Mouse (Mus musculus) brown adipose tissue, adult 24 weeks (tissue): ENCODE results near the gene Bmpr2. TPM values are rescaled to one million over a fixed set of nuclear protein-coding genes. Genes with fewer than 3 reads are reported as not detected.

Experiments used
- H3K27ac ChIP-seq: fragments of 200-500 bp; replicated peaks from 2 replicates; pipeline ENCODE4 v1.5.1; 2012; ENCODE audit warnings: low read depth, mild to moderate bottlenecking, low read length
- H3K4me1 ChIP-seq: fragments of 200-500 bp; 2 replicates; pipeline ENCODE4 v1.6.1; 2012; ENCODE audit warnings: low read length, mixed read lengths; ENCODE audit not compliant: control insufficient read depth, insufficient read depth, insufficient read length
- H3K4me3 ChIP-seq: fragments of 200-500 bp; 2 replicates; pipeline ENCODE4 v1.5.1; 2012; ENCODE audit warnings: low read depth, mild to moderate bottlenecking, low read length, moderate library complexity; ENCODE audit not compliant: insufficient read depth
- polyA plus RNA-seq: library from polyadenylated mRNA; stranded (reverse); fragments of >200 nt; gene quantifications from 2 replicates; pipeline ENCODE4 v1.2.4, GENCODE M21; 2012; ENCODE audit not compliant: missing spikeins, insufficient read depth, insufficient read length

The Bmpr2 gene
- polyA plus RNA-seq, 1 experiment: 18.7 TPM

GRCm38 (mm10) chr1:59918075-59918474 is 154.9 kb downstream of the Bmpr2 start:
- H3K4me1 ChIP-seq: peaks cover 7% of the 10 kb centered on the region; the same call in 1 of the 2 replicates
- no peak overlapping the region for H3K4me3 ChIP-seq
- H3K27ac ChIP-seq: no peak overlapping the region

- Histone ChIP-seq H3K27ac (peak overlapping the region; percentile 61), H3K4me3 (no peak overlapping the region), H3K4me1 (peaks cover 9% of the 10 kb centered on the region)
These were observed 160.0 kb downstream of the Bmpr2 start for GRCm38 (mm10) chr1:59923201-59923600.

GRCm38 (mm10) chr1:59923673-59924072 is 160.5 kb downstream of the Bmpr2 start:
- H3K27ac ChIP-seq: peak overlapping the region; percentile 61; the same call in 1 of the 2 replicates

GRCm38 (mm10) chr1:59924411-59924810 is 161.2 kb downstream of the Bmpr2 start:
- no peak overlapping the region for H3K27ac ChIP-seq
- peaks cover 9% of the 10 kb centered on the region for H3K4me1 ChIP-seq
- no peak overlapping the region for H3K4me3 ChIP-seq

More at GRCm38 (mm10) chr1:59923673-59924072, 160.5 kb downstream of the Bmpr2 start:
- no peak overlapping the region for H3K4me3 ChIP-seq
- H3K4me1 ChIP-seq: peaks cover 9% of the 10 kb centered on the region

GRCm38 (mm10) chr1:59926021-59926672 is 162.9 kb downstream of the Bmpr2 start:
- peaks cover 11% of the 10 kb centered on the region for H3K4me1 ChIP-seq
- no peak overlapping the region for H3K27ac ChIP-seq
- H3K4me3 ChIP-seq: no peak overlapping the region

GRCm38 (mm10) chr1:59927131-59927680 is 164.0 kb downstream of the Bmpr2 start:
- H3K4me3 ChIP-seq: no peak overlapping the region

More at GRCm38 (mm10) chr1:59927131-59927680, 164.0 kb downstream of the Bmpr2 start:
- no peak overlapping the region for H3K27ac ChIP-seq
- H3K4me1 ChIP-seq: peaks cover 11% of the 10 kb centered on the region

Other genes with a start within 250 kb of the Bmpr2 start
- gene Gm973, start 247.1 kb upstream of the Bmpr2 start, polyA plus RNA-seq: 1.3 and 1.9 TPM in 2 replicates
- gene Sumo1, start 92.6 kb upstream of the Bmpr2 start, polyA plus RNA-seq: 228 and 236 TPM in 2 replicates
- gene Nop58, start 78.4 kb upstream of the Bmpr2 start, polyA plus RNA-seq: 31.9 and 35.1 TPM in 2 replicates
- gene Fam117b, start 149.6 kb downstream of the Bmpr2 start, polyA plus RNA-seq: 3.8 and 5.0 TPM in 2 replicates